Mouse (Mus musculus) midbrain, embryonic 11.5 days (tissue): ENCODE measurements around the gene Slc9b2. TPM values are rescaled to one million over a fixed set of nuclear protein-coding genes. Genes with fewer than 3 reads are reported as not detected.

Experiments
- ATAC-seq: fragments of 200-750 bp; cut with Nextera tagmentation; 2 replicates; pipeline ENCODE4 v1.8.0; 2017; ENCODE audit warnings: moderate TSS enrichment, moderate library complexity; ENCODE audit not compliant: low FRiP score
- DNase-seq: peaks from one replicate; pipeline ENCODE4 v3.0.0; 2015; ENCODE audit warnings: low spot score; ENCODE audit errors: missing footprints
- H3K27ac ChIP-seq: fragments of 300-500 bp; sonication (generic); 2 replicates; pipeline ENCODE4 v1.5.1; 2014; ENCODE audit warnings: low read depth, low read length
- H3K27me3 ChIP-seq: fragments of 300-500 bp; sonication (generic); 2 replicates; pipeline ENCODE4 v1.6.1; 2014; ENCODE audit warnings: mild to moderate bottlenecking, low read length, moderate library complexity, mixed read lengths; ENCODE audit not compliant: control insufficient read depth, insufficient read depth
- H3K36me3 ChIP-seq: fragments of 300-500 bp; sonication (generic); 2 replicates; pipeline ENCODE4 v1.6.1; 2014; ENCODE audit warnings: mild to moderate bottlenecking, low read length, moderate library complexity, mixed read lengths; ENCODE audit not compliant: control insufficient read depth, insufficient read depth
- H3K4me1 ChIP-seq: fragments of 300-500 bp; sonication (generic); 2 replicates; pipeline ENCODE4 v1.6.1; 2014; ENCODE audit warnings: low read length; ENCODE audit not compliant: control insufficient read depth, insufficient read depth
- H3K4me2 ChIP-seq: fragments of 300-500 bp; sonication (generic); 2 replicates; pipeline ENCODE4 v1.6.1; 2014; ENCODE audit warnings: mild to moderate bottlenecking, moderate library complexity
- H3K4me3 ChIP-seq: fragments of 300-500 bp; sonication (generic); 2 replicates; pipeline ENCODE4 v1.5.1; 2014; ENCODE audit warnings: low read depth, low read length
- H3K9ac ChIP-seq: fragments of 300-500 bp; sonication (generic); 2 replicates; pipeline ENCODE4 v1.6.1; 2014; ENCODE audit warnings: low read length
- H3K9me3 ChIP-seq: fragments of 300-500 bp; sonication (generic); 2 replicates; pipeline ENCODE4 v1.6.1; 2016; ENCODE audit warnings: low read length; ENCODE audit not compliant: control insufficient read depth
- WGBS: fragments of 180-500 bp; shearing (Covaris S2); extraction: QIAGEN DNeasy Blood & Tissue Kit; methylation state at CpG from one replicate; pipeline ENCODE4 v1.1.7; 2014; 5-methylcytosine and 5-hydroxymethylcytosine counted together
- polyA plus RNA-seq: library from polyadenylated mRNA; unstranded; fragments of >200 nt; fragmentation: Nextera tagmentation; extraction: Ambion mirVana; gene quantifications from 2 replicates; pipeline ENCODE4 v1.2.1, GENCODE M21; 2014

Gene Slc9b2
- polyA plus RNA-seq, 1 experiment from 2014 or later: 1.3 TPM

GRCm38 (mm10) chr3:135324354-135324753 is 16.9 kb downstream of the Slc9b2 start:
- no peak overlapping the region for H3K27ac ChIP-seq
- no peak overlapping the region for H3K9ac ChIP-seq
- DNase-seq (no peak), ATAC-seq (no peak)
- WGBS: 29% methylated on average over 6 of the region's 6 CpGs
- H3K27me3 ChIP-seq: no peaks in the 10 kb centered on the region
- peaks cover 4% of the 10 kb centered on the region; the same call in 1 of the 2 replicates for H3K4me1 ChIP-seq
- no peaks in the 10 kb centered on the region for H3K9me3 ChIP-seq
- H3K36me3 ChIP-seq: no peaks in the 10 kb centered on the region
- no peak overlapping the region for H3K4me3 ChIP-seq
- H3K4me2 ChIP-seq: no peak overlapping the region

- ATAC-seq (no peak), DNase-seq (no peak)
- no peak overlapping the region for H3K4me2 ChIP-seq
- no peak overlapping the region for H3K27ac ChIP-seq
- no peak overlapping the region for H3K9ac ChIP-seq
- H3K9me3 ChIP-seq: no peaks in the 10 kb centered on the region
- H3K36me3 ChIP-seq: no peaks in the 10 kb centered on the region
- WGBS: 82% methylated on average over 6 of the region's 6 CpGs
- H3K4me1 ChIP-seq: peaks cover 4% of the 10 kb centered on the region; the same call in 1 of the 2 replicates
- H3K27me3 ChIP-seq: no peaks in the 10 kb centered on the region
- no peak overlapping the region for H3K4me3 ChIP-seq
Observed at GRCm38 (mm10) chr3:135327176-135327575, 19.7 kb downstream of the Slc9b2 start.

- Histone ChIP-seq H3K4me2 (no peak overlapping the region), H3K36me3 (no peaks in the 10 kb centered on the region), H3K27me3 (no peaks in the 10 kb centered on the region), H3K27ac (no peak overlapping the region), H3K9ac (no peak overlapping the region), H3K4me1 (peaks cover 4% of the 10 kb centered on the region; the same call in 1 of the 2 replicates), H3K4me3 (no peak overlapping the region), H3K9me3 (no peaks in the 10 kb centered on the region)
- ATAC-seq: no peak
- WGBS: 65% methylated on average over 2 of the region's 2 CpGs
- DNase-seq: no peak
Observed at GRCm38 (mm10) chr3:135327601-135328000, 20.1 kb downstream of the Slc9b2 start.

GRCm38 (mm10) chr3:135328560-135328959 is 21.1 kb downstream of the Slc9b2 start:
- Histone ChIP-seq H3K4me1 (peaks cover 4% of the 10 kb centered on the region; the same call in 1 of the 2 replicates), H3K4me3 (no peak overlapping the region), H3K9me3 (no peaks in the 10 kb centered on the region), H3K9ac (no peak overlapping the region), H3K27me3 (no peaks in the 10 kb centered on the region), H3K27ac (no peak overlapping the region), H3K36me3 (no peaks in the 10 kb centered on the region), H3K4me2 (no peak overlapping the region)
- ATAC-seq: no peak
- 50% methylated on average over 3 of the region's 3 CpGs for WGBS
- peak; percentile 95 for DNase-seq

- Histone ChIP-seq H3K27me3 (no peaks in the 10 kb centered on the region), H3K27ac (no peak overlapping the region), H3K9me3 (no peaks in the 10 kb centered on the region), H3K9ac (no peak overlapping the region), H3K4me1 (no peaks in the 10 kb centered on the region), H3K4me2 (no peak overlapping the region), H3K4me3 (no peak overlapping the region), H3K36me3 (no peaks in the 10 kb centered on the region)
- ATAC-seq (no peak), DNase-seq (no peak)
Observed at GRCm38 (mm10) chr3:135332691-135333090, 25.2 kb downstream of the Slc9b2 start.

DNA sequence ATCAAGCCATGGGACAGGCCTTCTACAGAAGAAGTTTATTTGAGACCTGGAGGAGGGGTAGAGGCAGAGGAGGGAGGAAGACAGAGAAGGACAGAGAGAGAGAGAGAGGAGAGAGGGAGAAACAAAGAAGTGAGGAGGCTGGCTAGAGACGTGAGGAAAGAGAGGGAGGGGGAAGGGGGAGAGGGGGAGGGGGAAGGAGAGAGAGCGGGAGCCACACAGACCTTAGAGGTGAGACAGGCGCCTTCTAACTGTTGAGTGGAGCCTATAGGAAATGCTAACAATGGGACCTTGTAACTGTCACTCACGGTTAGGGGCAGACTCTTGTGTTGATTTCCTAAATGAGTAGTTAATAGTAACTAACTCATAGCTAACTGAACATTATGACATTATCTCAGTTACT is 26.3 kb downstream of the Slc9b2 start:
- Histone ChIP-seq H3K9me3 (no peaks in the 10 kb centered on the region), H3K4me2 (no peak overlapping the region), H3K36me3 (no peaks in the 10 kb centered on the region), H3K27me3 (no peaks in the 10 kb centered on the region), H3K27ac (no peak overlapping the region), H3K4me3 (no peak overlapping the region), H3K9ac (no peak overlapping the region), H3K4me1 (no peaks in the 10 kb centered on the region)
- WGBS: 44% methylated on average over 4 of the region's 4 CpGs
- ATAC-seq: no peak
- no peak for DNase-seq

DNA sequence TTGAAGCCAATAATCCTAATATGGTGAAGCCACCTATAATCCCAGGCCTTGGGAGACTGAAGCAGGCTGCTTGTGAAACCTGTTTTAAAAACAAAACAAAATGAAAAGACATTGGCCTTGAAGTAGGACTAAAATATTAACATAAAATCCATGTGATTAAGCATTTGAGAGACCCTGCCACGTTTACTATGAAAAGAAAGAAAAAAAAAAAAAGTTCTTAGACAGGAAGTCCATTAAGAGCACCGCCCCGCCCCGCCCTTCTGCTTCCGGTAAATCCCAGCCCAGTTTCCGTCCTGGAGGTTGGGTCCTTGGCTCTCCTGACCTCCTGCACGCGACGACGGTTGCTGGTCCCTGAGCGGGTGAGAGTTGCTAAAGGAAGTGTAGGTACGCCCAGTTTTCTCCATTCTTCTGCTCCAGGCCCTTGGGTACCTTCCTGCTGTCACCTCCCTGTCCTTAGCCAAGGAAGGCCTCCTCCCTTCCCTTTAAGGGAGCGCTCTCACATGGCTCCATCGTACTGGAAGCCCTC is 40.3 kb downstream of the Slc9b2 start, which contains the start of gene Slc9b1:
TSS of gene Slc9b1 (plus strand) at position 291 of the 526 bp plus-strand sequence.
- H3K36me3 ChIP-seq: no peaks in the 10 kb centered on the region

GRCm38 (mm10) chr3:135349022-135349421 is 41.5 kb downstream of the Slc9b2 start:
- H3K4me2 ChIP-seq: no peak overlapping the region
- no peak overlapping the region for H3K4me3 ChIP-seq
- DNase-seq (no peak), ATAC-seq (no peak)
- no peak overlapping the region for H3K27ac ChIP-seq
- no peaks in the 10 kb centered on the region for H3K4me1 ChIP-seq
- no peaks in the 10 kb centered on the region for H3K9me3 ChIP-seq
- no peak overlapping the region for H3K9ac ChIP-seq
- H3K27me3 ChIP-seq: no peaks in the 10 kb centered on the region
- no peaks in the 10 kb centered on the region for H3K36me3 ChIP-seq

More for the DNA sequence above, 40.3 kb downstream of the Slc9b2 start, which contains the start of gene Slc9b1:
- H3K9ac ChIP-seq: no peak within 1 kb of the TSS
- H3K27ac ChIP-seq: no peak within 1 kb of the TSS
- H3K9me3 ChIP-seq: no peaks in the 10 kb centered on the region
- ATAC-seq: no peak
- DNase-seq: no peak
- H3K4me1 ChIP-seq: no peaks in the 10 kb centered on the region
- no peaks in the 10 kb centered on the region for H3K27me3 ChIP-seq
- H3K4me3 ChIP-seq: no peak within 1 kb of the TSS
- H3K4me2 ChIP-seq: no peak within 1 kb of the TSS
- WGBS: 82% methylated on average over 14 of the region's 14 CpGs

- Histone ChIP-seq H3K27me3 (no peaks in the 10 kb centered on the region), H3K9me3 (no peaks in the 10 kb centered on the region), H3K36me3 (no peaks in the 10 kb centered on the region), H3K9ac (no peak overlapping the region), H3K4me1 (no peaks in the 10 kb centered on the region), H3K27ac (no peak overlapping the region), H3K4me3 (no peak overlapping the region), H3K4me2 (no peak overlapping the region)
- no peak for DNase-seq
- ATAC-seq: no peak
- 91% methylated on average over 3 of the region's 3 CpGs for WGBS
Observed at GRCm38 (mm10) chr3:135351857-135352256, 44.4 kb downstream of the Slc9b2 start.
